Mouse (Mus musculus): ENCODE data around the gene Dld. TPM values are rescaled to one million over a fixed set of nuclear protein-coding genes. Genes with fewer than 3 reads are reported as not detected.

Gene Dld
- polyA plus RNA-seq, 1 experiment from 2014 or later, result 74.2 TPM

DNA sequence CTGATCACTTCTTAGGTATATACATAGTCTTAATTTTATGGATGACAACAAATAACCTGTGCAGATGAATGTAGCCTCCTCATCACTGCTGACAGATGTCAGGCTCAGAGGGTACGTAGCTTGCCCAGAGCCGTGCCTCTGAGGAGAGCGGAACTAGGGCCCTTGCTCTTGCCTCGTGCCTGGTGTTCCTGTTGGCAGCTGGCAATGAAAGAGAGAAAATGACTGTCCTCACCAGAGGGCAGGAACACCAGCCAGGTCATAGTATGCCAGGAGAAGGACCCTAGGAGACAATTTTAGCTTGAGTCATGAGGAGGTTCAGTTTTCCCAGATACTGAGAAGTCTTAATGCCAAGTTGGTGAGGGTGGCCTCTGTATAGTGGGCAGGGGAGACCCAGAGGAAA lies 38.1 kb downstream of the Dld start:
- H3K9ac ChIP-seq (ENCODE audit: low read depth, low read length), result no peak overlapping the region
- H3K36me3 ChIP-seq (ENCODE audit: control insufficient read depth, insufficient read depth), result no peaks in the 10 kb centered on the region
- no peaks in the 10 kb centered on the region for H3K9me3 ChIP-seq (replicated peaks; ENCODE audit: control insufficient read depth, low read length)
- ATAC-seq (ENCODE audit: low read depth), result no peak
- no peaks in the 10 kb centered on the region for H3K4me1 ChIP-seq (ENCODE audit: control insufficient read depth, low read depth, low read length)
- H3K4me3 ChIP-seq (ENCODE audit: low read depth, low read length), result no peak overlapping the region
- H3K27me3 ChIP-seq (ENCODE audit: control insufficient read depth, insufficient read depth, low read depth, low read length), result no peaks in the 10 kb centered on the region
- 72% methylated on average over 4 of the region's 4 CpGs for WGBS (ENCODE audit: insufficient replicate concordance)
- no peak overlapping the region for H3K27ac ChIP-seq (ENCODE audit: low read length)
- no peak overlapping the region for H3K4me2 ChIP-seq (ENCODE audit: low read depth, low read length)

DNA sequence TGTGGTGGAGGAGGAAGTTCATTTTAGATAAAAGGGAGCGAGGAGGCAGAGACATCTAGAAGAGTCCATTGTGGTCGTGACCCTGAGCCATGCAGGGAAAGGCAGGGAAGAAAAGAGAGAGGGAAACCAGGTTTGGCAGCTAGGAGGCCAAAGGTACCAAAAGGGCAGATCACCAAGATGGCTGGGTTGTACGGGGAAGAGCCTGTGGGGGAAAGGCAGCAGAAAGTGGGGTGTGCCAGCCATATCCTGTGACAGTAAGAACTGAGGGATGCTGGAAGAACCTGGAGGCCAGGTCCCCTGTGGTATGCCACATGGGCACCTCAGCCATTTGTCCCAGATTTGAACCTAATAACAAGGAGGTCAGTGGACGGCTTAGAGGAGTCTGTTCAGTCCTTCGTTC lies 39.0 kb downstream of the Dld start:
- 64% methylated on average over 5 of the region's 5 CpGs for WGBS (ENCODE audit: insufficient replicate concordance)
- no peak overlapping the region for H3K4me3 ChIP-seq (ENCODE audit: low read depth, low read length)

GRCm38 (mm10) chr12:31311671-31312265 lies 39.5 kb downstream of the Dld start:
- no peak overlapping the region for H3K4me2 ChIP-seq (ENCODE audit: low read depth, low read length)
- 63% methylated on average over 9 of the region's 9 CpGs for WGBS (ENCODE audit: insufficient replicate concordance)
- ATAC-seq (ENCODE audit: low read depth), result no peak
- H3K9me3 ChIP-seq (replicated peaks; ENCODE audit: control insufficient read depth, low read length), result no peaks in the 10 kb centered on the region
- no peak overlapping the region for H3K9ac ChIP-seq (ENCODE audit: low read depth, low read length)
- H3K36me3 ChIP-seq (ENCODE audit: control insufficient read depth, insufficient read depth), result no peaks in the 10 kb centered on the region
- no peaks in the 10 kb centered on the region for H3K27me3 ChIP-seq (ENCODE audit: control insufficient read depth, insufficient read depth, low read depth, low read length)
- H3K4me1 ChIP-seq (ENCODE audit: control insufficient read depth, low read depth, low read length), result no peaks in the 10 kb centered on the region
- H3K4me3 ChIP-seq (ENCODE audit: low read depth, low read length), result no peak overlapping the region
- no peak overlapping the region for H3K27ac ChIP-seq (ENCODE audit: low read length)

More for the DNA sequence above, 39.0 kb downstream of the Dld start:
- no peak overlapping the region for H3K9ac ChIP-seq (ENCODE audit: low read depth, low read length)
- H3K9me3 ChIP-seq (replicated peaks; ENCODE audit: control insufficient read depth, low read length), result no peaks in the 10 kb centered on the region
- H3K27ac ChIP-seq (ENCODE audit: low read length), result no peak overlapping the region
- H3K4me2 ChIP-seq (ENCODE audit: low read depth, low read length), result no peak overlapping the region
- no peaks in the 10 kb centered on the region for H3K4me1 ChIP-seq (ENCODE audit: control insufficient read depth, low read depth, low read length)
- no peaks in the 10 kb centered on the region for H3K36me3 ChIP-seq (ENCODE audit: control insufficient read depth, insufficient read depth)
- H3K27me3 ChIP-seq (ENCODE audit: control insufficient read depth, insufficient read depth, low read depth, low read length), result no peaks in the 10 kb centered on the region
- ATAC-seq (ENCODE audit: low read depth), result no peak

GRCm38 (mm10) chr12:31310687-31311086 lies 40.6 kb downstream of the Dld start:
- no peaks in the 10 kb centered on the region for H3K36me3 ChIP-seq (ENCODE audit: control insufficient read depth, insufficient read depth)
- WGBS (ENCODE audit: insufficient replicate concordance), result 72% methylated on average over 9 of the region's 9 CpGs
- no peak for ATAC-seq (ENCODE audit: low read depth)

GRCm38 (mm10) chr12:31307756-31308155 lies 43.5 kb downstream of the Dld start:
- no peaks in the 10 kb centered on the region for H3K36me3 ChIP-seq (ENCODE audit: control insufficient read depth, insufficient read depth)
- no peaks in the 10 kb centered on the region for H3K27me3 ChIP-seq (ENCODE audit: control insufficient read depth, insufficient read depth, low read depth, low read length)
- ATAC-seq (ENCODE audit: low read depth), result no peak

More at GRCm38 (mm10) chr12:31310687-31311086, 40.6 kb downstream of the Dld start:
- no peak overlapping the region for H3K4me3 ChIP-seq (ENCODE audit: low read depth, low read length)
- H3K4me2 ChIP-seq (ENCODE audit: low read depth, low read length), result no peak overlapping the region
- no peak overlapping the region for H3K27ac ChIP-seq (ENCODE audit: low read length)
- H3K9ac ChIP-seq (ENCODE audit: low read depth, low read length), result no peak overlapping the region
- H3K4me1 ChIP-seq (ENCODE audit: control insufficient read depth, low read depth, low read length), result no peaks in the 10 kb centered on the region
- no peaks in the 10 kb centered on the region for H3K9me3 ChIP-seq (replicated peaks; ENCODE audit: control insufficient read depth, low read length)
- no peaks in the 10 kb centered on the region for H3K27me3 ChIP-seq (ENCODE audit: control insufficient read depth, insufficient read depth, low read depth, low read length)

DNA sequence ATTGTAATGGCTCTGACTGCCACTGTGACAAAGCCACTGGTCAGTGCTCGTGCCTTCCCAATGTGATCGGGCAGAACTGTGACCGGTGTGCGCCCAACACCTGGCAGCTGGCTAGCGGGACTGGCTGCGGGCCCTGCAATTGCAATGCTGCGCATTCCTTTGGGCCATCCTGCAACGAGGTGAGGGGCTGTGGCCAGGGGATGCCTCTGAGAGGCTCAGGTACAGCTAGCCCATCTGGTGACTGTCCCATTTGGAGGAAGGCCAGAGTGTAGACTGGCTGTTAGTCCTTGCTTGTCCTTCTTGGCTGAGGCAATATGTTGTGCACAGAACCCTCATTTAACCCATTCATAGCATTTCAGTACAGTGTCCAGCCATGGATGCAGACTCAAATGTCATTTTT lies 44.2 kb downstream of the Dld start:
- WGBS (ENCODE audit: insufficient replicate concordance), result 86% methylated on average over 8 of the region's 8 CpGs

More at GRCm38 (mm10) chr12:31307756-31308155, 43.5 kb downstream of the Dld start:
- Histone ChIP-seq H3K4me3 (ENCODE audit: low read depth, low read length) (no peak overlapping the region), H3K27ac (ENCODE audit: low read length) (no peak overlapping the region), H3K4me1 (ENCODE audit: control insufficient read depth, low read depth, low read length) (no peaks in the 10 kb centered on the region), H3K9me3 (replicated peaks; ENCODE audit: control insufficient read depth, low read length) (no peaks in the 10 kb centered on the region), H3K9ac (ENCODE audit: low read depth, low read length) (no peak overlapping the region), H3K4me2 (ENCODE audit: low read depth, low read length) (no peak overlapping the region)
- 74% methylated on average over 8 of the region's 8 CpGs for WGBS (ENCODE audit: insufficient replicate concordance)

DNA sequence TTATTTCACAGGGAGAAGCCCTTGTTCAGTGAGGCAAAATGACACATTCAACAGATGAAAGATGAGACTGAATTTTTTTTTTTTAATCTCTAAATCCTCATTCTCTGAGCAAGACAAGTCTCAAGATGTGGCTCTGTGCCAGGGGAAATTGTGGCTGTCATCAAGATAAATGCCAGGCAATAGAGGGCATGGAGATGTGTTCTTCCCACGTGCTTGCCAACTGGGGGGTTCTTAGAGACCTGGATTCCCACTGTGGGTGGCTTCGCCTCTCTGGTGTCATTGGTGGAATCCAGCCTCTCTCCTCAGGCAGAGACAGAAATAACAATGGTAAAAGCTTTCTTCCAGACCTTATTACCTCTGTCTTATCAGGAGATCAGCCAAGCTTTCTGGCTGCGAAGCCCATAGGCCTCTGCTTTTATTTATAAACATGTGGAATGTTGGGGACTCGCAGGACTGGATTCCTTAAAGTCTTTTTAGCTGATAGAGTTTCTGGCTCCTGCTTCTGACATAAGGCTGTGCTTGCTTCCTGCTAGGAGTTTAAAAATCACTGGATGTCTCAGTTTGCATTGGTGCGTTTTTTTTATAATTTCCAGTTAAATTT lies 45.1 kb downstream of the Dld start:
- ATAC-seq (ENCODE audit: low read depth), result no peak
- no peaks in the 10 kb centered on the region for H3K36me3 ChIP-seq (ENCODE audit: control insufficient read depth, insufficient read depth)
- 53% methylated on average over 5 of the region's 5 CpGs for WGBS (ENCODE audit: insufficient replicate concordance)

More for the DNA sequence above, 44.2 kb downstream of the Dld start:
- no peak overlapping the region for H3K4me2 ChIP-seq (ENCODE audit: low read depth, low read length)
- H3K36me3 ChIP-seq (ENCODE audit: control insufficient read depth, insufficient read depth), result no peaks in the 10 kb centered on the region
- no peaks in the 10 kb centered on the region for H3K27me3 ChIP-seq (ENCODE audit: control insufficient read depth, insufficient read depth, low read depth, low read length)
- H3K4me1 ChIP-seq (ENCODE audit: control insufficient read depth, low read depth, low read length), result no peaks in the 10 kb centered on the region
- H3K9me3 ChIP-seq (replicated peaks; ENCODE audit: control insufficient read depth, low read length), result no peaks in the 10 kb centered on the region
- no peak overlapping the region for H3K4me3 ChIP-seq (ENCODE audit: low read depth, low read length)
- no peak for ATAC-seq (ENCODE audit: low read depth)
- H3K27ac ChIP-seq (ENCODE audit: low read length), result no peak overlapping the region
- H3K9ac ChIP-seq (ENCODE audit: low read depth, low read length), result no peak overlapping the region

DNA sequence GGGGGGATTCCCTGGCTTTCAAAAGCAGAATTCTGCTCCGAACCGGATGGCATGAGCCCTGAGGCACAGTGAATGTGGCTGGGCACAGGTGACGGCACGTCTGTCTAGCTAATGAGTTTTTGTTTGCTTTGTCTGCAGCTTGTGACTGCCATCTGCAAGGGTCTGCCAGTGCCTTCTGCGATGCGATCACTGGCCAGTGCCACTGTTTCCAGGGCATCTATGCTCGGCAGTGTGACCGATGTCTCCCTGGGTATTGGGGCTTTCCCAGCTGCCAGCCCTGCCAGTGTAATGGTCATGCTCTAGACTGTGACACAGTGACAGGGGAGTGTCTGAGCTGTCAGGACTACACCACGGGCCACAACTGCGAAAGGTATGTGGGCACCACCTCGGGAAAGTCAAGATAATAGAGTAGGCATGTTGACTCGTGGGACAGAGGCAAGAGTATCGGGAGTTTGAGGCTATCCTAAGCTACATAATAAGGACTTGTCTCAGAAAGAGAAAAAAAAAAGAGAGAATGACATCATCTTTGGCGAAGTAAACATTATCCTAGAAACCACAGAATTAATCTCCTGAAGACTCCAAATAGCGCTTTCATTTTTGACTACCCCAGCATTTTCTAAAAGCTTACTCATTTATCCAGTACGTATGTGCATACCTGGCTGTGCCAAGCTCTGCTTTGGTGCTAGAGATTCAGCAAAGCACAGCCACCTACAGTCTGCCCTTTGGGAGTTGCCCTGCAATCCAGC lies 48.3 kb downstream of the Dld start:
- no peak overlapping the region for H3K9ac ChIP-seq (ENCODE audit: low read depth, low read length)

More for the DNA sequence above, 45.1 kb downstream of the Dld start:
- H3K4me3 ChIP-seq (ENCODE audit: low read depth, low read length), result no peak overlapping the region
- no peak overlapping the region for H3K9ac ChIP-seq (ENCODE audit: low read depth, low read length)
- no peak overlapping the region for H3K27ac ChIP-seq (ENCODE audit: low read length)
- no peaks in the 10 kb centered on the region for H3K4me1 ChIP-seq (ENCODE audit: control insufficient read depth, low read depth, low read length)
- H3K27me3 ChIP-seq (ENCODE audit: control insufficient read depth, insufficient read depth, low read depth, low read length), result no peaks in the 10 kb centered on the region
- no peaks in the 10 kb centered on the region for H3K9me3 ChIP-seq (replicated peaks; ENCODE audit: control insufficient read depth, low read length)
- H3K4me2 ChIP-seq (ENCODE audit: low read depth, low read length), result no peak overlapping the region

GRCm38 (mm10) chr12:31302266-31302665 lies 49.0 kb downstream of the Dld start:
- H3K36me3 ChIP-seq (ENCODE audit: control insufficient read depth, insufficient read depth), result no peaks in the 10 kb centered on the region
- WGBS (ENCODE audit: insufficient replicate concordance), result 64% methylated on average over 5 of the region's 5 CpGs
- no peak for ATAC-seq (ENCODE audit: low read depth)

More for the DNA sequence above, 48.3 kb downstream of the Dld start:
- 68% methylated on average over 16 of the region's 16 CpGs for WGBS (ENCODE audit: insufficient replicate concordance)
- no peak overlapping the region for H3K4me3 ChIP-seq (ENCODE audit: low read depth, low read length)
- H3K27me3 ChIP-seq (ENCODE audit: control insufficient read depth, insufficient read depth, low read depth, low read length), result no peaks in the 10 kb centered on the region
- H3K4me1 ChIP-seq (ENCODE audit: control insufficient read depth, low read depth, low read length), result no peaks in the 10 kb centered on the region
- H3K36me3 ChIP-seq (ENCODE audit: control insufficient read depth, insufficient read depth), result no peaks in the 10 kb centered on the region
- no peak overlapping the region for H3K4me2 ChIP-seq (ENCODE audit: low read depth, low read length)
- no peaks in the 10 kb centered on the region for H3K9me3 ChIP-seq (replicated peaks; ENCODE audit: control insufficient read depth, low read length)
- no peak for ATAC-seq (ENCODE audit: low read depth)
- no peak overlapping the region for H3K27ac ChIP-seq (ENCODE audit: low read length)

More at GRCm38 (mm10) chr12:31302266-31302665, 49.0 kb downstream of the Dld start:
- H3K4me3 ChIP-seq (ENCODE audit: low read depth, low read length), result no peak overlapping the region
- H3K9ac ChIP-seq (ENCODE audit: low read depth, low read length), result no peak overlapping the region
- H3K4me2 ChIP-seq (ENCODE audit: low read depth, low read length), result no peak overlapping the region
- H3K9me3 ChIP-seq (replicated peaks; ENCODE audit: control insufficient read depth, low read length), result no peaks in the 10 kb centered on the region
- no peaks in the 10 kb centered on the region for H3K4me1 ChIP-seq (ENCODE audit: control insufficient read depth, low read depth, low read length)
- no peak overlapping the region for H3K27ac ChIP-seq (ENCODE audit: low read length)
- no peaks in the 10 kb centered on the region for H3K27me3 ChIP-seq (ENCODE audit: control insufficient read depth, insufficient read depth, low read depth, low read length)
